Mouse (Mus musculus): ENCODE results near the gene Sh3glb2. TPM values are rescaled to one million over a fixed set of nuclear protein-coding genes. Genes with fewer than 3 reads are reported as not detected.

Sh3glb2 gene
- polyA plus RNA-seq, 1 experiment, result 30.8 TPM

DNA sequence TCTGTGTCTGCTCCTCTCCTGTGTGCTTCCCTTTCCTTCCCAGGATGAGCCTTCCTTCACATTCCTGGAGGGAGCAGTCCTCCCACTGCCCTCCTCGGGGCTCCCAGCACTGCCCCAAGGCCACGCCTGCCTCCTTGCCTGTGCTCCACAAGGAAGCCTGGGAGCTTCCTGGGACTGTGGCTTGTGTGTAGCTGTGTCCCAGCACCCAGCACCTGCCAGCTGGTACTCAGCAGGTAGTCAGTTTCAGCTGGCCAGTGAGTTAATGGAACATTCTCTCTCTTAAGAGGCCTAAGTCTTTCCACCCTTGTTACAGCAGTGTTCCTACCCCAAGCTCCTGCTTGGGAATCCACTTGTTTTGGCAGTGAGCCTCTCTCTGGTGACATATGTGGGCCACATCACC lies 43.7 kb upstream of the Sh3glb2 start:
- TF ChIP-seq POLR2A (IDR thresholded peaks at IDR 0.05; ENCODE audit: insufficient read depth, low read length) (no peak), CTCF (IDR thresholded peaks at IDR 0.05; ENCODE audit: low read depth, low read length) (no peak), EP300 (IDR thresholded peaks at IDR 0.05; ENCODE audit: insufficient read depth, low read depth, low read length) (no peak)
- Histone ChIP-seq H3K9ac (ENCODE audit: low read depth, poor library complexity, severe bottlenecking) (no peak overlapping the region), H3K27me3 (ENCODE audit: control insufficient read depth, insufficient read depth, low read length, poor library complexity, severe bottlenecking) (no peaks in the 10 kb centered on the region), H3K4me3 (ENCODE audit: low read depth, low read length) (no peak overlapping the region), H3K9me3 (replicated peaks; ENCODE audit: control insufficient read depth, insufficient read depth, low read length, poor library complexity, severe bottlenecking) (no peaks in the 10 kb centered on the region), H3K27ac (ENCODE audit: insufficient read depth, low read length) (no peak overlapping the region), H3K36me3 (ENCODE audit: control insufficient read depth, insufficient read depth, low read length, poor library complexity, severe bottlenecking) (no peaks in the 10 kb centered on the region), H3K4me1 (ENCODE audit: control insufficient read depth, insufficient read depth, low read length) (peaks cover 12% of the 10 kb centered on the region)

DNA sequence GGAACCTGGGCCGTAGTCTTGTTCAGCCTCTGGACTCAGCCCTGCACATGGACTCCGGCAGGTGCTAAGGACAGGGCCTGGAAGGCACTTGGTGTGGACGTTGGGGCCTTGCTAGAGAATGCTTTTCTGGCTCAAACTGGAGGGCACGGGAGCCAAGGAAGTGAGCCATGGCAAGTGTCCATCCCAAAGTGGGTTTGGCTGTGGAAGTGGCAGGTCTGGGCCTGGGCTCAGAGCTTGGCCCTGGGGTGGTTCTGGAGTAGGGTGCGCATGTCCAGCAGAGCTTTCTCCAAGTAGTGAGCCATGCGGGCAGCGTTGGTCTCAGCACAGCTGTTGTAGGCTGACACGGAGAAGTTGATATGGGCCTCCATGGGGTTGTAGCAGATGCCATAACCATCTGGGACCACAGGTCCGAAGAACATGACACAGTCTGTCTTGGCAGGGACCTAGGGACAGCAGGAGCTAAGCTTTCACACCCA lies 43.3 kb upstream of the Sh3glb2 start:
- Histone ChIP-seq H3K4me3 (ENCODE audit: low read depth, low read length) (no peak overlapping the region), H3K4me1 (ENCODE audit: control insufficient read depth, insufficient read depth, low read length) (peaks cover 12% of the 10 kb centered on the region), H3K27me3 (ENCODE audit: control insufficient read depth, insufficient read depth, low read length, poor library complexity, severe bottlenecking) (no peaks in the 10 kb centered on the region), H3K9me3 (replicated peaks; ENCODE audit: control insufficient read depth, insufficient read depth, low read length, poor library complexity, severe bottlenecking) (no peaks in the 10 kb centered on the region), H3K27ac (ENCODE audit: insufficient read depth, low read length) (no peak overlapping the region), H3K36me3 (ENCODE audit: control insufficient read depth, insufficient read depth, low read length, poor library complexity, severe bottlenecking) (no peaks in the 10 kb centered on the region), H3K9ac (ENCODE audit: low read depth, poor library complexity, severe bottlenecking) (no peak overlapping the region)
- no peak for TF ChIP-seq EP300 (IDR thresholded peaks at IDR 0.05; ENCODE audit: insufficient read depth, low read depth, low read length)
- no peak for TF ChIP-seq CTCF (IDR thresholded peaks at IDR 0.05; ENCODE audit: low read depth, low read length)
- TF ChIP-seq POLR2A (IDR thresholded peaks at IDR 0.05; ENCODE audit: insufficient read depth, low read length), result no peak

GRCm38 (mm10) chr2:30401581-30401980 lies 42.4 kb upstream of the Sh3glb2 start:
- Histone ChIP-seq H3K4me1 (ENCODE audit: control insufficient read depth, insufficient read depth, low read length) (peaks cover 17% of the 10 kb centered on the region), H3K9me3 (replicated peaks; ENCODE audit: control insufficient read depth, insufficient read depth, low read length, poor library complexity, severe bottlenecking) (no peaks in the 10 kb centered on the region), H3K27ac (ENCODE audit: insufficient read depth, low read length) (no peak overlapping the region)

GRCm38 (mm10) chr2:30399191-30400171 lies 40.3 kb upstream of the Sh3glb2 start:
- Histone ChIP-seq H3K9ac (ENCODE audit: low read depth, poor library complexity, severe bottlenecking) (0 out of 2 replicates have a peak overlapping the region, but pooled peaks have one; percentile 4), H3K27ac (ENCODE audit: insufficient read depth, low read length) (peak overlapping the region; percentile 82), H3K4me3 (ENCODE audit: low read depth, low read length) (0 out of 2 replicates have a peak overlapping the region, but pooled peaks have one; percentile 1), H3K36me3 (ENCODE audit: control insufficient read depth, insufficient read depth, low read length, poor library complexity, severe bottlenecking) (no peaks in the 10 kb centered on the region), H3K27me3 (ENCODE audit: control insufficient read depth, insufficient read depth, low read length, poor library complexity, severe bottlenecking) (no peaks in the 10 kb centered on the region), H3K4me1 (ENCODE audit: control insufficient read depth, insufficient read depth, low read length) (peaks cover 16% of the 10 kb centered on the region), H3K9me3 (replicated peaks; ENCODE audit: control insufficient read depth, insufficient read depth, low read length, poor library complexity, severe bottlenecking) (no peaks in the 10 kb centered on the region)
- TF ChIP-seq EP300 (IDR thresholded peaks at IDR 0.05; ENCODE audit: insufficient read depth, low read depth, low read length) (peak; percentile 73; the same call in 1 of the 2 replicates), CTCF (IDR thresholded peaks at IDR 0.05; ENCODE audit: low read depth, low read length) (no peak)

More at GRCm38 (mm10) chr2:30401581-30401980, 42.4 kb upstream of the Sh3glb2 start:
- TF ChIP-seq CTCF (IDR thresholded peaks at IDR 0.05; ENCODE audit: low read depth, low read length) (no peak), POLR2A (IDR thresholded peaks at IDR 0.05; ENCODE audit: insufficient read depth, low read length) (no peak), EP300 (IDR thresholded peaks at IDR 0.05; ENCODE audit: insufficient read depth, low read depth, low read length) (no peak)
- H3K9ac ChIP-seq (ENCODE audit: low read depth, poor library complexity, severe bottlenecking), result no peak overlapping the region
- no peaks in the 10 kb centered on the region for H3K27me3 ChIP-seq (ENCODE audit: control insufficient read depth, insufficient read depth, low read length, poor library complexity, severe bottlenecking)
- H3K4me3 ChIP-seq (ENCODE audit: low read depth, low read length), result no peak overlapping the region
- no peaks in the 10 kb centered on the region for H3K36me3 ChIP-seq (ENCODE audit: control insufficient read depth, insufficient read depth, low read length, poor library complexity, severe bottlenecking)

- Histone ChIP-seq H3K9me3 (replicated peaks; ENCODE audit: control insufficient read depth, insufficient read depth, low read length, poor library complexity, severe bottlenecking) (no peaks in the 10 kb centered on the region), H3K27ac (ENCODE audit: insufficient read depth, low read length) (peak overlapping the region; percentile 82; the same call in 1 of the 2 replicates), H3K27me3 (ENCODE audit: control insufficient read depth, insufficient read depth, low read length, poor library complexity, severe bottlenecking) (no peaks in the 10 kb centered on the region), H3K4me3 (ENCODE audit: low read depth, low read length) (no peak overlapping the region), H3K4me1 (ENCODE audit: control insufficient read depth, insufficient read depth, low read length) (peaks cover 16% of the 10 kb centered on the region), H3K36me3 (ENCODE audit: control insufficient read depth, insufficient read depth, low read length, poor library complexity, severe bottlenecking) (no peaks in the 10 kb centered on the region), H3K9ac (ENCODE audit: low read depth, poor library complexity, severe bottlenecking) (no peak overlapping the region)
- TF ChIP-seq POLR2A (IDR thresholded peaks at IDR 0.05; ENCODE audit: insufficient read depth, low read length), result no peak
- no peak for TF ChIP-seq EP300 (IDR thresholded peaks at IDR 0.05; ENCODE audit: insufficient read depth, low read depth, low read length)
- TF ChIP-seq CTCF (IDR thresholded peaks at IDR 0.05; ENCODE audit: low read depth, low read length), result no peak
Measured at GRCm38 (mm10) chr2:30397986-30398512, 38.9 kb upstream of the Sh3glb2 start.
